Mouse (Mus musculus): ENCODE results near the gene Ltn1.

The Ltn1 gene

DNA sequence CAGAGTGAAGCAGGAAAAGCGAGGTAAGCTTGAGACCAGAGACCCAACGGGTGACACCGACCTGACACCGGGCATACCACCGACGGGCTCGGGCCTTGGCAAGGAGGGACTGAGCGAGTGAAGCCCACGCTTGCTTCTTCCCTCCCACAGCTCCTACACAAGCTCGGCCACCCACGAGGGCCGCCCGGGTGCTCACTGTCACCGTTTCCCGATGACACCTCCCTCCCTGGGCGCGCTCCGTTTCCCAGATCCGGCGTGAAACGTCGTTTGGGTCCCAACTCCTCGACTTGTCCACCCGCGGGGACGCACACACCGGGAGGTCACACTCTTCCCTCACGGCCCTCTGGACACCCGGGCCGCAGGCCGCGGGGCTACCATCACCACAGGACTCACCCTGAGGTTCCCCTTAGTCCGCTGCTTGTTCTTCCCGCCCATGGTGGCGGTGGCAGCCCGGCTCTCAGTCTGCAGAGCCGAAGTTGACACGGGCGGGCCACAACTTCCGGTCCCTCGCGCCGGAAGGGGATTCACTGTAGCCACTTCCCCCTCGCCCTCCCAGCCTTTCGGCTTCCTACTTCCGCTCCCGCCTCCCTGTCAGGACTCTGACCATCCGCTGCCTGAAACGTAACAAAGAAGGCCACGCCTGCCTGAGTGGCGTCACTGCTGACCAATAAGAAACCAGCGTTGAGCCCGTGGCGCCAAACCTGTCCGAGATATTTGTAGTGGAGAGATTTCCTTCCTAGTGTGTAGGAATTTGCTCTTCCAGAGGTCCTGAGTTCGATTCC, at the start of gene Ltn1:
TSS of gene Ltn1 (minus strand) at position 580 of the 782 bp plus-strand sequence.
- DNase-seq (ENCODE audit: low read depth, low spot score), result peak; percentile 98

DNA sequence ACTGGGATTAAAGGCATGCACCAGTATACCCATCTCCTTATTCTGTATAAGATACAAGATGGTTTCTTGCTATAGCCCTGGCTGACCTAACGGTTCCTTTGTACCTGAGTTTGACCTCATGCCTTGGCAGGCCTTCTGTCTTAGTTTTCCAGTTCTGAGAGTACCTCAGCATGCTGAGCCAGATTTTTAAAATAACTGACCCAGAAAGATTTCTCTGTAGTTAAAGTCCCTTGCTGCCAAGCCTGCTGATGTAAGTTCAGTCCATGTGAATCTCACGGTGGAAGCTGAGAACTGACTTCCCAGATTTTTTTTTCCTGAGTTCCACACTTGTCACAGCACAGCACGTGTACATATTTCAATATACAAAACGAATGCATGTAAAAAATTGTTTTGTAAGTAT, 38.2 kb upstream of the Ltn1 start:
- DNase-seq (ENCODE audit: low read depth, low spot score), result peak; percentile 21

DNA sequence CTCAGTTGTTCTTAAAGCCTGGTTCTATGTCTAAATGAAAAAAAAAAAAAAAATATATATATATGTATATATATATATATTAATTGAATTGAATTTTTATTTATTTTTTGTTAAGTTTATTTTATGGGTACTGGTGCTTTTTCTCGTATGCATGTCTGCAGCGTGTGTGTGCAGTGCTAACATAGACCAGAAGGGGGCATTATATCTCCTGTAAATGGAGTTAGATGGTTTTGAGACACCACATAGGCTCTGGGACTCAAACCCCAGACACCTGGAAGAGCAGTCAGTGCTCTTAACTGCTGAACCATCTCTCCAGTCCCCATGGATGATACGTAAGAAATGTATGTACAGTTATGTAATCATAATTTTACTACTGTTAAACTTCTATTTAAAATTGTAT, 26.3 kb upstream of the Ltn1 start:
- no peak for DNase-seq (ENCODE audit: low read depth, low spot score)

DNA sequence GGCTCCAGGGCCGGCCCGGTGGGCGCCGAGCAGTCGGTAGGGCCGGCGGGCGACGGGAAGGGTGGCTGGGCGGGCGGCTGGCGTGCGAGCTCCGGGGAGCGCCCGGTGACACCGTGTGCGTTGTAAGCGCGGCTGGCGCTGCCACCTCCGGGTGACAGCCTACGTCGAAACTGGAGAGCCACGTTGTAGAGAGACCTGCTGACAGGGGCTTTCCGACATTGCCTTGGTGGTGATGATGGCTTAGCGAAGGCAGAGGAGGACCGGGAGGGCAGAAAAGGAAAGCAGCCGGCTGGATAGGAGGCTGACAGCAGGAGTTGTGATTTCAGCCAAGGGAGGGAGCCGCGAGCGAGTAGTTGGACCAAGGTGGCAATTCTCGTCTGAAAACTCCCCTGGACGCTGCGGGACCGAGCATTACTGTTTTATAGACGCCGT, 22.8 kb upstream of the Ltn1 start:
- peak; percentile 19 for DNase-seq (ENCODE audit: low read depth, low spot score)

DNA sequence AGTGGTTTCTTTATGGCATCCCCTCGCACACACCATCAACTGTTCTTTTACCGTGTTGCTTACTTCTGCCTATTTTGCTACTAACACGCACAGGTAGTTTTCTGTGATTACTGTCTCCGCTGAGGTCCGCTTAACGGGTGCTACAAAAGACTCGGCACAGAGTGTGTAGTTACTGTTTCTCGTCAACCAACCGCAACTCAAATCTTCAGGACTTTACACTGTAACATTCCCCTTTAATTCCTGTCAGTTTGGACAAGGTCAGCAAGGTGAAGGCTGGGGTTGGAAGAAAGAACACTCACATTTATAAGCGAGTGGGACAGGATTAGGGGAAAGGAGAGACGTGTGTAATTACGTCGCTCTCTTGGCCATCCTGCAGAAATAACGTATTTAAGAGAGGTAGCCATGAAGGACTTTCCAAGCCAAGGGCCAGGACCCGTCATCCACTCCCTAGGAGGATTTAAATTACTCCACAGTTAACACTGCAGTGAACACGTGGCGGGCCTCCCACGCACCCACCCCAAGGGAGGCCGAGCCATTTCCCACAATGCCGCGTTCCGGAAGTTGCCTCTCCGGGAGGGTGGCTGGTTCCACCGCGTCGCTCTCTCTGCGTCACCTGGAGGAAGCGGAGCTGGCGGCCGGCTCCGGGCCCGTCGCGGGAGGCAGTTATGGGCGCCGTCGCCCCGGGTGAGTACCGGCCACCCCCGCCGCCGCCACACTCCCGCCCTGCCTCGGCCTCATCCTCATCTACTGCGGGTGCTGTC, 22.2 kb upstream of the Ltn1 start, which contains the start of gene Usp16:
TSS of gene Usp16 (plus strand) at position 285 of the 761 bp plus-strand sequence.
- DNase-seq (ENCODE audit: low read depth, low spot score), result peak; percentile 87

DNA sequence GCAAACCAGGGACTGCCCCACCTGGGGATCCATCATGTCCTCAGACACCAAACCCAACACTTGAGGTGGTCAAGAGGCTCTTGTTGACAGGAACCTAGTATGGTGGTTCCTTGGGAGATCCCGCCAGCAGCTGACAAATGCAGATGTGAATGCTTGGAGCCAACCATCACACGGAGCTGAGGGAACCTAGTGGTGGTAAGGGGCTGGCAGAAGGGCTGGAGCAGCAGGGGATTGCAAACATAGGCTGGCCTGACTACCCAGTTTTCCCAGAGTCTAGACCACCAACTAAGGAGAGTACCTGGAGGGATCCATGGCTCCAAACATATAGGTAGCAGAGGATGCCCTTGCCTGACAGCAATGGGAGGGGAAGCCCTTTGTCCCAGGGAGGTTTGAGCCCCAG, 20.8 kb upstream of the Ltn1 start:
- DNase-seq (ENCODE audit: low read depth, low spot score), result no peak

DNA sequence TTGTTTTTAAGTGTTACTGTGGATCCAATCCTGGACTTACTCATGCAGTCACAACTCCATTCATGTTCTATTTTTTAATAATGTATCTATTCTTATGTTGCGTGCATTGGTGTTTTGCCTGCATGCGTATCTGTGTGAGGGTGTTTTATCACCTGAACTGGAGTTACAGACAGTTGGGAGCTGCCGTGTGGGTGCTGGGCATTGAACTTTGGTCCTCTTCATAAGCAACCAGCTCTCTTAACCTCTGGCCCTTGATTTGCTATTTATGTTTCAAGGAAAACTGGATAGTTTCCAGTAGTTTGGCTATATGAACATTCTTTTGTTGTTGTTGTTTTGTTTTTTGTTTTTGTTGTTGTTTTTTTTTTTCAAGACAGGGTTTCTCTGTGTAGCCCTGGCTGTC, 13.1 kb upstream of the Ltn1 start:
- DNase-seq (ENCODE audit: low read depth, low spot score), result no peak

DNA sequence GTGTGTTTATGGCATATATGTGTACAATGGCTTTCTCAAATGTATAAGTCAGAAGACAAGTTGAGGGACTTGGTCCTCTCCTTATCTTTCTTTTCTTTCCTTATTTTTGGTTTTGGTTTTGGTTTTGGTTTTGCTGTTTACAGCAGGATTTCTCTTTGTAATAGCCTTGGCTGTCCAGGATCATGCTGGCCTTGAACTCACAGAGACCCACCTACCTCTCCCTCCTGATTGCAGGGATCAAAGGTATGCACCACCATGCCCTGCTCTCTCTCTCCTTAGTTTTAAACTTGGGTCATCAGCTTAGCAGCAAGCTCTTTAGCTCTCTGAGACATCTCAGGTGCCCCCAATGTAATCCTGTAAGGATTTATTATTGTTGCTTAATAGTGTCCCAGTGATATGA, 12.7 kb upstream of the Ltn1 start:
- no peak for DNase-seq (ENCODE audit: low read depth, low spot score)

DNA sequence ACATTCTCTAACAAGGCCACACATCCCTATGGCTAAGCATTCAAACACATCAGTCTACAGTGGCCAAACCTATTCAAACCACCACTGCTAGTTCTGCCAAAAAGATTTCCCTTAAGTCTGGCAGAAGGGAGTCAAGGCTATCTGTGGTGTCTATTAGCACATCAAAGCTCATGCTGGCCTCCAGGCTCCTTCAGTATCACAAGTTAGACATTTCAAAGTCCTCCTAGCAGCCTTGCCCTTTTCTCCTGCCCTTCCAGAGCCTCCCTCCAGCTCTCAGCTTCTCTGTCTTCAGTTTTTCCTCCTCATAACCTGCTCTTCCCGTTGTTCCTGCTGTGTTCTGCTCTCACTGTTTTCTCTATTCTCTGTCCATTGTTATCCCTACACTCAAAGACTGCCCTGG, 11.7 kb upstream of the Ltn1 start:
- no peak for DNase-seq (ENCODE audit: low read depth, low spot score)

DNA sequence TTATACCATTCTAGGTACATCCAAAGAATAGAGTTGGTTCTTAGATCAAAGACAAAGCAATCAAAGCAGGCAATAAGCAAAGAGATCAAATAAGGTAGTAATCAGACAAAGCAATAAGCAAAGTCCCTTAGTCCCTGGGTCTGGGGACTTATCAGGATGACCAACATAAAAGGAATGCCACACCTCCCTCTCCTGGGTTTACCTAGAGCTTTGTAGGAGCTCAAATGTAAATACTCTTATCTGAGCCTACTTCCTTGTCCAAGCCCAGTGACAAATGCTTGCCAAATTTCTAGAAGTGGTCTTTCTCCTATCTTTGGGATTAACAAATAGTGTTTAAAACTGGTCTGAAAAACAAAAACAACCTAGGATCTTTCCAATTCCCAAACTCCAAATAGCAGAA, 10.8 kb upstream of the Ltn1 start:
- DNase-seq (ENCODE audit: low read depth, low spot score), result no peak

DNA sequence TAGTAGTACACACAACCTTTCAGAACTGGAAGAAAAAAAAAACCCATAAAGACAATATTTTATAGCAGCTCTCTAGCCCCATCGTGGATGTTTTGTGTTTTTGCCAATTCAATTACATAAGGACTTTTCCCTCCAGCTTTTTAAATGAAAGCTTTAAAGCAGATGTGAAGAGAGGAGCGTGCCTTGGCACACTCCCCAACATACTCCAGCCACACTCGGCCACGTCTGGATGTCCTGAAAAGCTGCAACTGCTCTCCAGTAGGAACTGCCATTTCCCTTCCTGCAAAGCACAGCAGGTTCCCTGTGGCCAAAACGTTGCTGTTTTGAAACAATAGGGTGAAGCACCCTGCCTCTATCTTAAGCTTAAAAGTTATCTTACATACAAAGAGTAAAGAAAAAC, 9.9 kb upstream of the Ltn1 start:
- DNase-seq (ENCODE audit: low read depth, low spot score), result no peak

DNA sequence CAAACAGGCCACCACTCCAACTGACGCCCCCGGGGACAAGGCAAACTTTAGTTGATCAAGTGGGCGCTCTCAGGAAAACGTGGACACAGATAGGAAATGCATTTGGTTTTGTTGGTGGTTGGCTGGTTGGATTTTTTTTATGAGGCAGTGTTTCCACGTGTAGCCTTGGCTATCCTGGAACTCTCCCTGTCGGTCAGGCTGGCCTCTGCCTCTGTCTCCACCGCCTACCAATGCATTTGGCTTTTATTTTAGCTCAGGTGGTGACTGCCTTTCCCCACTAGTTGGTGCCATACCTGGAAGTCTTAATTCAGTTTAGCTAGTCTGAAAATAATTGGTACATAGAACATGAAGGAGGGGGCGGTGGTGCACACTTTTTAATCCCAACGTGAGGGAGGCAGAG, 8.7 kb upstream of the Ltn1 start:
- DNase-seq (ENCODE audit: low read depth, low spot score), result no peak

DNA sequence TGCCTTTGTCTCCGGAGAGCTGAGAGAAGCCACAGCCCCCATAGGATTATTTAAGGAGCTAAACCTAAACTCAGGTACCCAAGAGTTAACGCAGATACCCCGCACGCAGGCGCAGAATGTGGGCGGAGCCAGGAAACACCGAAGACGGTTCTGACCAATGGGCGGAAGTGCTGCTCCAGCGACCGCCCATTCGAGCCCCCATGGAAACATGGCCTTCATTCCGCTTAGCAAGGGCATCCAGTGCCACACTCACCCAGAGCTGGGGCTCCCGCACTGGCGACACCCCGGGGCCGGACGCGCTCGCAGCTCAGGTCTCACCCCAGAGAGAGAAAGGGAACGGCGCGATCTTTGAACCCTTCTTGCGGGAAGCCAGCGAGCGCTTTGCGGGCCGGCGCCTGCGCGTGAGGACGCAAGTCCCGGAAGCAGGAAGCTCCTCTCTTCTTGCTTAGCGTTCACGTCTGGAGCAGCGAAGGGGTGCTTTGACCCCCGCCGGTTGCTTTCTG, 7.8 kb upstream of the Ltn1 start, which contains the start of gene Rwdd2b:
TSS of gene Rwdd2b (minus strand) at position 390 of the 503 bp plus-strand sequence.
- peak; percentile 88 for DNase-seq (ENCODE audit: low read depth, low spot score)

DNA sequence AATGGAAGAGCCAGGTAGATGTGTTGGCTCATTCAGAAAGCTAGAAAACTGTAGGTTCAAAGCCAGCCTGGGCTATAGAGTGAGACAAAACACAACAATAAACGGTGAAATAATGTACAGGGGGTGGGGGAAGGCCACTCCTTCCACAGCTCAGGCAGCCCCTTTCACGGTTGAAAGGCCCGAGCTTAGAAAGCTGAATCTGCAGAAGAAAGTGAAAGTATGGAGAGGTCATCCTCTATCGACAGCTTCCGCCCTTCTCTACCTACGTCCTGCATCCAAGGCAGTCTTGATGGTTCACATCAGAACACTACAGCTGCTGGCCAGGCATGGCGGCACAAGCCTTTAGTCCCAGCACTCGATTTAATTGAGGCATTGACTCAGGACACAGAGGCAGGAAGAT, 6.3 kb upstream of the Ltn1 start:
- no peak for DNase-seq (ENCODE audit: low read depth, low spot score)

DNA sequence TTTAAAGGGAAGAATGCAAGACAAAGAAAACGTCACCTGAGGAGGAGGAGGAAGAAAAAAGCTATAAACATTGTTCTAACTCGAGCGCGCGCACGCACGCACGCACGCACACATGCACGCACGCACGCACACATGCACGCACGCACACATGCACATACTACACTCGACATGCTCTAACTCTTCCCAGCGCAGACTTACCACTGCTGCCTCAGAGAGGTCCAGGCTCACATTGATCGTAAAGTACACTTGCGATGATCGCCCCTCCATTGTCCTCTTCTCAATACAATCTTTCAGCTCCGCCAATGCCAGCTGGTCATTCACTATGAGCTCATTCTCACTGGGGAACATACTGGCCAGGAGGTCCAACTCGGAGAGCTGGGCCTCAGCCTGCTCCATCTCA, 4.7 kb upstream of the Ltn1 start:
- DNase-seq (ENCODE audit: low read depth, low spot score), result no peak

DNA sequence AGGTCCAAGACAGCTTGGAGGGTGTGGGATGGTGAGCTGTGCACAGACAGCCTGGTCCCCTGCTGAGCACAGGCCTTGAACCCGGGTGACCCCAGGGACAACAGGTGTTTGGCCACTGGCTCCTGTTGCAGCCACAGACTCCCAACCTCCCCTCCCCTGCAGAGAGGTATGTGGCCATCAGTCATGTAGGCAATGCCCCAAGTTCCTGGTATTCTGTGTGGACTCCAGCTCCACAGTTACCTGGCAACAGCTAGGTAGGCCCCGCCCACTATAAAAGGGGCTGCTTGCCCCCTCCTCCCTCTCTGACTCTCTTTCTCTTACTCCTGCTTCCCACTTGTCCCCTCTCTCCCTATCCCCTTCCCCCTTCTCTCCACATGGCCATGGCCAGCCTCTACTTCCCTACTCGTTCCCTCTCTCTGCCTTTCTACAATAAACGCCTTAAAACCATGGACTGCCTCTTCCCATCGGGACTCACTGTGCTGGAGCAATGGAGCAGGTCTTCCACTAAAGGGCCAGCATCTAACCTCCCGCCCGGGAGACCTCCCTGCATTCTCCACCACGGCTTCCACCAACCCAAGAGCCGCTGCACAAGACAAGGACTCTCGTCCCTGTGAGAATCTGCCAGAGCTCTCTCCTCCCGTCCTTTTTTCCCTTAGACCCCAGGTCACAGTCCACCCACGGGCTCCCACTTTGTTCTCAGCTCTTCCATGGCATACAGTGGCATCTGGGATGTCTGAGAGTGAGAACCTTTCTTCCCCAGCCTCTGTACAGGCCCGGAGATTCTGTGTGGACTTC, 3.2 kb upstream of the Ltn1 start:
- DNase-seq (ENCODE audit: low read depth, low spot score), result no peak

DNA sequence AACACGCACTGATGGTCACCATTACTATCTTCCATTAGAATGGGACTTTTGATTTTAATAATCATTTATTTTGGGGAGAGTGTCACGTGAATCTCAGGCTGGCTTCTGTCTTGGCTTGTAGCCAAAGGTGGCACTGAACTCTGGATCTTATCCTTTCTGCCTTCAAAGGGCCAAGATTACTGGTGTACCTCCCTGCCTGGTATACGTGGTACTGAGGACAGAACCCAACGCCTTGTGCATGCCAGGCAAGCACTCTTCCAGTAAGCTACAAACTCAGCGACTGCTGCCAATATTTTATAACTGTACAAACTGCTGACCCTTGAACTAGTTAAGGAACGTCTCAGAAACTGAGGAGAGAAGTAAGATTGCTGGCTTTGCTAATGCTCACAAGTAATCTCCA, 2.5 kb upstream of the Ltn1 start:
- DNase-seq (ENCODE audit: low read depth, low spot score), result no peak

DNA sequence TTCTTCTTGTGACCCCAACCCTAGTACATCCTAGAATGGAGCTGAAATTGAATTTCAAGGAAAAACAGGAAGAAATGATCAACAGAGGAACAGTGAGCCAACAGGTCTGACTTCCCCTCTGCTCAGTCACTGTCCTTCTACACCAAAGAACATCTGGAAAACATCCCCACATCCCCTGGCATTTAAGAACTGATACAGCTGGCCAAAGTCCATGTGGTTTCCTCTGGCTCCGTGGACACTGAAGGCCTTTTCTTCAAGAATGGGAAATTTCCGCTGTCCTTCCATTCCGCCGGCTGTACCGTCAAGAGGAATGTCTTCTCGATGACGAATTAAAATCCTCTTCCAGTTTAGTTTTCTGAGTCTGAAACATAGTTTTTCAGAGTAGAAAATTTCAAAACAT, 1.9 kb upstream of the Ltn1 start:
- no peak for DNase-seq (ENCODE audit: low read depth, low spot score)

DNA sequence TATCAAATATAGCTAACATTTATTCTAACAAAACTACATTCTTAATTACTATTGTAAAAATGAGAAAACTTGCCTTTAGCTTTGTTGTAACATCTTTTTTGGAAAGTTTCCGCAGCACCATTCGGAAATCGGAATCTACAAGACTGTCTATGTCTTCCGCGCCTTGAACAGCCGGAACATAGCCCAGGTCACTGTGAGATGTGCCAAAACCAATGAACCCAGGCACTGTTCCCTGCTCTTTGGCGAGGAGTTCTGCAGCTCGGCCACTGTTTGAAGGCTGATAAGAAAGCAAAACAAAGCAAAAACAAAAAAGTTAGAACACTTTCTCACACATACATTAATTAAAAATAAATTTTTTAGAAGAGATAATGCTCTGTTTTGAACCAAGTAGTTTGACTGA, 4.9 kb downstream of the Ltn1 start:
- DNase-seq (ENCODE audit: low read depth, low spot score), result no peak

DNA sequence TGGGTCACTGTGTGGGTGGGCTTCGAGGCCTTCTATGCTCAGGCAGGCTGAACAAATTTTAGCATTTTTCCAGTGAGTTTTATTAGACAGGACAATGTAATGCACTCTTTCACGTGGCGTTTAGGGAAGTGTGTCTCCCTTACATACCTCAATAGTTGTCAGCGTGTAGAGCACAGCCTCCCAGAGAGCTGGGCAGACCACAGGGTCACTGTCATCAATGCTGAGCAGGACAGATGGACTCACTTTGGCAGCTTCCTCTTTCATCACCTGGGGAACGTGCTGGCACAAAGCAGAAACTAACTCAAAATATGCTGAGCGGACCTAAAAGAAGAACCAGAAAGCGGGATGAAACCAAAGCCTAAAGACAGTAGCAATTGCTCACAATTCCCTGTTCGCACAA, 11.8 kb downstream of the Ltn1 start:
- DNase-seq (ENCODE audit: low read depth, low spot score), result no peak

DNA sequence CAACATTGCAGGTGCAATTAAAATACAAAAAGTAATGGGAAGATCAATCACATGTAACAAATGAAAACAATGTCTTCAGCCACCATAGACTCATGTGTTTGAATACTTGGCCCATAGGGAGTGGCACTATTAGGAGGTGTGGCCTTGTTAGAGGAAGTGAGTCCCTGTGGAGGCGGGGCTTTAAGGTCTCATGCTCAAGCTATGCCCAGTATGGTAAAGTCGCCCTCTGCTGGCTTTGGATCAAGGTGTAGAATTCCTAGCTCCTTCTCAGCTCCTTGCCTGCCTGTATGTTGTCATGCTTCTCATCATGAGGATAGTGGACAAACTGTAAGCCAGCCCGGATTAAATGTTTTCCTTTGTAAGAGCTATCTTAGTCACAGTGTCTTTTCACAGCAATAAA, 27.4 kb downstream of the Ltn1 start:
- no peak for DNase-seq (ENCODE audit: low read depth, low spot score)
